Mouse (Mus musculus) midbrain, postnatal 0 days (tissue): ENCODE data around the gene Gnb4. TPM values are rescaled to one million over a fixed set of nuclear protein-coding genes. Genes with fewer than 3 reads are reported as not detected.

Experiments used
- ATAC-seq: fragments of 200-750 bp; cut with Nextera tagmentation; 2 replicates; pipeline ENCODE4 v1.8.0; 2017; ENCODE audit warnings: moderate number of reproducible peaks, mild to moderate bottlenecking, moderate TSS enrichment, moderate library complexity; ENCODE audit not compliant: low FRiP score
- DNase-seq: peaks from one replicate; pipeline ENCODE4 v3.0.0-alpha.2; 2015; ENCODE audit warnings: low spot score
- H3K27ac ChIP-seq: fragments of 300-500 bp; sonication (generic); 2 replicates; pipeline ENCODE4 v1.5.1; 2014; ENCODE audit warnings: low read depth, mild to moderate bottlenecking, low read length, mixed read lengths
- H3K27me3 ChIP-seq: fragments of 300-500 bp; sonication (generic); 2 replicates; pipeline ENCODE4 v1.6.1; 2014; ENCODE audit warnings: low read length, control low read depth, mixed read lengths; ENCODE audit not compliant: insufficient read depth
- H3K36me3 ChIP-seq: fragments of 300-500 bp; sonication (generic); 2 replicates; pipeline ENCODE4 v1.6.1; 2014; ENCODE audit warnings: low read length, control low read depth, mixed read lengths; ENCODE audit not compliant: insufficient read depth
- H3K4me1 ChIP-seq: fragments of 300-500 bp; sonication (generic); 2 replicates; pipeline ENCODE4 v1.6.1; 2014; ENCODE audit warnings: mild to moderate bottlenecking, control low read depth, antibody characterized with exemption, low read length, mixed read lengths; ENCODE audit not compliant: insufficient read depth
- H3K4me2 ChIP-seq: fragments of 300-500 bp; sonication (generic); 2 replicates; pipeline ENCODE4 v1.6.1; 2014; ENCODE audit warnings: low read depth, mild to moderate bottlenecking, low read length, mixed read lengths; ENCODE audit not compliant: poor library complexity, severe bottlenecking
- H3K4me3 ChIP-seq: fragments of 300-500 bp; sonication (generic); 2 replicates; pipeline ENCODE4 v1.5.1; 2014; ENCODE audit warnings: low read depth, mild to moderate bottlenecking, low read length, moderate library complexity
- H3K9ac ChIP-seq: fragments of 300-500 bp; sonication (generic); replicated peaks from 2 replicates; pipeline ENCODE4 v1.6.1; 2014; ENCODE audit warnings: mild to moderate bottlenecking, low read length, moderate library complexity, mixed read lengths; ENCODE audit not compliant: poor library complexity, severe bottlenecking
- H3K9me3 ChIP-seq: fragments of 300-500 bp; sonication (generic); 2 replicates; pipeline ENCODE4 v1.6.1; 2016; ENCODE audit warnings: low read length, control low read depth
- CTCF ChIP-seq: IDR thresholded peaks from 2 replicates; pipeline ENCODE4 v1.5.1; 2016; ENCODE audit warnings: antibody characterized with exemption, mild to moderate bottlenecking
- WGBS: fragments of 180-500 bp; shearing (Covaris S2); extraction: QIAGEN DNeasy Blood & Tissue Kit; methylation state at CpG from one replicate; pipeline ENCODE4 v1.1.7; 2014; 5-methylcytosine and 5-hydroxymethylcytosine counted together
- polyA plus RNA-seq: library from polyadenylated mRNA; unstranded; fragments of >200 nt; fragmentation: Nextera tagmentation; extraction: Ambion mirVana; gene quantifications from 2 replicates; pipeline ENCODE4 v1.2.1, GENCODE M21; 2015
- total RNA-seq: library from RNA; depleted of rRNA; stranded (reverse); fragments of >200 nt; gene quantifications from 2 replicates; pipeline ENCODE4 v1.2.3, GENCODE M21; 2014

The Gnb4 gene
- total and polyA plus RNA-seq, 2 experiments from 2014 or later, result 127 to 150 TPM

- no peak overlapping the region for H3K27ac ChIP-seq
- no peaks in the 10 kb centered on the region for H3K36me3 ChIP-seq
- no peaks in the 10 kb centered on the region for H3K4me1 ChIP-seq
- no peaks in the 10 kb centered on the region for H3K9me3 ChIP-seq
- no peak overlapping the region for H3K9ac ChIP-seq
- H3K4me2 ChIP-seq, result no peak overlapping the region
- DNase-seq, result no peak
- H3K27me3 ChIP-seq, result no peaks in the 10 kb centered on the region
- no peak for TF ChIP-seq CTCF
- no peak for ATAC-seq
- H3K4me3 ChIP-seq, result no peak overlapping the region
- WGBS, result 92% methylated on average over 3 of the region's 3 CpGs
Measured at GRCm38 (mm10) chr3:32622106-32622505, 5.7 kb upstream of the Gnb4 start.

GRCm38 (mm10) chr3:32621658-32622057, 5.3 kb upstream of the Gnb4 start:
- no peak overlapping the region for H3K4me3 ChIP-seq
- DNase-seq, result no peak
- no peak overlapping the region for H3K4me2 ChIP-seq
- H3K27me3 ChIP-seq, result no peaks in the 10 kb centered on the region
- ATAC-seq, result no peak
- no peaks in the 10 kb centered on the region for H3K9me3 ChIP-seq
- no peak overlapping the region for H3K27ac ChIP-seq
- no peak overlapping the region for H3K9ac ChIP-seq
- no peak for TF ChIP-seq CTCF
- WGBS, result 100% methylated on average over 1 of the region's 1 CpGs
- H3K4me1 ChIP-seq, result no peaks in the 10 kb centered on the region
- H3K36me3 ChIP-seq, result no peaks in the 10 kb centered on the region

GRCm38 (mm10) chr3:32617053-32617642, 763 bp upstream of the Gnb4 start:
- TF ChIP-seq CTCF, result no peak
- Histone ChIP-seq H3K27me3 (no peaks in the 10 kb centered on the region), H3K4me3 (peak overlapping the region; percentile 62), H3K36me3 (no peaks in the 10 kb centered on the region), H3K9ac (peak overlapping the region; percentile 76), H3K27ac (peak overlapping the region; percentile 71), H3K4me2 (peak overlapping the region; percentile 54), H3K9me3 (no peaks in the 10 kb centered on the region), H3K4me1 (no peaks in the 10 kb centered on the region)
- DNase-seq (peak; percentile 47), ATAC-seq (peak; percentile 47)
- WGBS, result 17% methylated on average over 16 of the region's 16 CpGs

DNA sequence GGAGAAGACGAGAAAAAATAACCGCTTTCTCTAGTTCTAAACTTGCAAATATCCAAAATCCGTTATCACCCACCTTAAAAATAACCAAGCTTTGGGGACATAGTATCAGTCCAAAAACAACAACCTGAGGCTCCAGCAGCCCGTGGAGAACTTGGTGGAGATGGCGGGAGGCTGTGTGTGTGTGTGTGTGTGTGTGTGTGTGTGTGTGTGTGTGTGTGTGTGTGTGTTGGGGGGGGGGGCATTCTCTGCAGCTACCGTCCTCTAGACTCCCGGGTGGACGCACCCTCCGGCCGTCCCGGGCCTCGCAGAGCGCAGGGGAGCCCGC, 417 bp downstream of the Gnb4 start:
- no peak for ATAC-seq
- 9% methylated on average over 11 of the region's 14 CpGs for WGBS
- peak overlapping the region; percentile 76 for H3K9ac ChIP-seq

GRCm38 (mm10) chr3:32615376-32615775, 1.0 kb downstream of the Gnb4 start:
- DNase-seq (no peak), ATAC-seq (no peak)
- H3K27ac ChIP-seq, result no peak overlapping the region
- H3K36me3 ChIP-seq, result no peaks in the 10 kb centered on the region
- H3K9ac ChIP-seq, result peak overlapping the region; percentile 76; the same call in 1 of the 2 replicates
- no peaks in the 10 kb centered on the region for H3K27me3 ChIP-seq
- H3K4me1 ChIP-seq, result no peaks in the 10 kb centered on the region
- no peak for TF ChIP-seq CTCF
- WGBS, result 69% methylated on average over 5 of the region's 5 CpGs
- H3K9me3 ChIP-seq, result no peaks in the 10 kb centered on the region
- peak overlapping the region; percentile 54 for H3K4me2 ChIP-seq
- peak overlapping the region; percentile 62 for H3K4me3 ChIP-seq

More for the DNA sequence above, 417 bp downstream of the Gnb4 start:
- Histone ChIP-seq H3K4me2 (peak overlapping the region; percentile 54), H3K4me1 (no peaks in the 10 kb centered on the region), H3K4me3 (peak overlapping the region; percentile 62), H3K36me3 (no peaks in the 10 kb centered on the region), H3K27ac (peak overlapping the region; percentile 71), H3K27me3 (no peaks in the 10 kb centered on the region), H3K9me3 (no peaks in the 10 kb centered on the region)
- no peak for TF ChIP-seq CTCF
- no peak for DNase-seq

- peak overlapping the region; percentile 54; the same call in 1 of the 2 replicates for H3K4me2 ChIP-seq
- no peak overlapping the region for H3K4me3 ChIP-seq
- DNase-seq (no peak), ATAC-seq (no peak)
- no peak for TF ChIP-seq CTCF
- no peaks in the 10 kb centered on the region for H3K27me3 ChIP-seq
- H3K27ac ChIP-seq, result no peak overlapping the region
- H3K4me1 ChIP-seq, result no peaks in the 10 kb centered on the region
- 89% methylated on average over 2 of the region's 2 CpGs for WGBS
- H3K9ac ChIP-seq, result no peak overlapping the region
- no peaks in the 10 kb centered on the region for H3K9me3 ChIP-seq
- H3K36me3 ChIP-seq, result no peaks in the 10 kb centered on the region
Measured at GRCm38 (mm10) chr3:32614786-32615185, 1.6 kb downstream of the Gnb4 start.
